Mouse (Mus musculus) hindbrain, embryonic 13.5 days (tissue): ENCODE data around the gene Nup210. TPM values are rescaled to one million over a fixed set of nuclear protein-coding genes. Genes with fewer than 3 reads are reported as not detected.

Source experiments
- polyA plus RNA-seq: library from polyadenylated mRNA; unstranded; fragments of >200 nt; fragmentation: Nextera tagmentation; extraction: Ambion mirVana; gene quantifications from 2 replicates; pipeline ENCODE4 v1.2.1, GENCODE M21; 2015

Nup210 gene
- polyA plus RNA-seq, 1 experiment from 2014 or later, result 17.4 TPM

Other genes starting within 250 kb of the Nup210 start
- gene Iqsec1, start 128.1 kb downstream of the Nup210 start, polyA plus RNA-seq, result 19.2 and 20.6 TPM in 2 replicates
- gene Hdac11, start 39.8 kb upstream of the Nup210 start, polyA plus RNA-seq, result 33.6 and 34.2 TPM in 2 replicates
- 27.4 and 32.0 TPM in 2 replicates for gene Fbln2, start 95.6 kb upstream of the Nup210 start, polyA plus RNA-seq